Mouse (Mus musculus) retina, adult 2 months (tissue): ENCODE measurements around the gene Gpr84.
"Not testable (repeated sequence)": the region's sequence is repeated elsewhere in the genome, so short reads cannot be mapped to it uniquely, and the experiment has no call there.

ENCODE experiments used
- DNase-seq: peaks from one replicate; pipeline ENCODE4 v3.0.0-alpha.2; 2012; ENCODE audit warnings: low read depth, low spot score

The Gpr84 gene

GRCm38 (mm10) chr15:103285778-103286417, 24.5 kb downstream of the Gpr84 start:
- DNase-seq: no peak

- no peak for DNase-seq
Observed at GRCm38 (mm10) chr15:103284647-103285046, 25.8 kb downstream of the Gpr84 start.

- no peak for DNase-seq
Observed at GRCm38 (mm10) chr15:103284066-103284465, 26.3 kb downstream of the Gpr84 start.

- no peak for DNase-seq
Observed at GRCm38 (mm10) chr15:103281465-103282205, 28.8 kb downstream of the Gpr84 start.

- DNase-seq: no peak
Observed at GRCm38 (mm10) chr15:103280817-103281464, 29.5 kb downstream of the Gpr84 start.

- DNase-seq: no peak
Observed at GRCm38 (mm10) chr15:103279750-103280149, 30.7 kb downstream of the Gpr84 start.

GRCm38 (mm10) chr15:103277949-103278348, 32.5 kb downstream of the Gpr84 start:
- DNase-seq: no peak

- DNase-seq: not testable (repeated sequence)
Observed at GRCm38 (mm10) chr15:103275943-103276342, 34.5 kb downstream of the Gpr84 start.

GRCm38 (mm10) chr15:103272419-103273279, 37.8 kb downstream of the Gpr84 start, which contains the start of gene Copz1:
Gene Copz1, plus strand, starts transcription at chr15:103272714.
- DNase-seq: peak; percentile 93

- DNase-seq: no peak
Observed at GRCm38 (mm10) chr15:103268903-103269302, 41.5 kb downstream of the Gpr84 start.

- no peak for DNase-seq
Observed at GRCm38 (mm10) chr15:103264794-103265193, 45.6 kb downstream of the Gpr84 start.

- DNase-seq: no peak
Observed at GRCm38 (mm10) chr15:103259989-103260388, 50.4 kb downstream of the Gpr84 start.

- no peak for DNase-seq
Observed at GRCm38 (mm10) chr15:103259162-103259561, 51.2 kb downstream of the Gpr84 start.
